Mouse (Mus musculus) heart, adult 9 months (tissue): ENCODE measurements at regions not wholly inside any gene's neighbourhood (a gene's known extent, or its start where the extent isn't known, plus 50 kb on each side); places are given as distances from the start of the nearest gene placed in this dataset.

Source experiments
- DNase-seq, 2 experiments: peaks; one replicate each; pipeline ENCODE4 v3.0.0; 2022; ENCODE audit warnings: low spot score in 2 of 2

DNA sequence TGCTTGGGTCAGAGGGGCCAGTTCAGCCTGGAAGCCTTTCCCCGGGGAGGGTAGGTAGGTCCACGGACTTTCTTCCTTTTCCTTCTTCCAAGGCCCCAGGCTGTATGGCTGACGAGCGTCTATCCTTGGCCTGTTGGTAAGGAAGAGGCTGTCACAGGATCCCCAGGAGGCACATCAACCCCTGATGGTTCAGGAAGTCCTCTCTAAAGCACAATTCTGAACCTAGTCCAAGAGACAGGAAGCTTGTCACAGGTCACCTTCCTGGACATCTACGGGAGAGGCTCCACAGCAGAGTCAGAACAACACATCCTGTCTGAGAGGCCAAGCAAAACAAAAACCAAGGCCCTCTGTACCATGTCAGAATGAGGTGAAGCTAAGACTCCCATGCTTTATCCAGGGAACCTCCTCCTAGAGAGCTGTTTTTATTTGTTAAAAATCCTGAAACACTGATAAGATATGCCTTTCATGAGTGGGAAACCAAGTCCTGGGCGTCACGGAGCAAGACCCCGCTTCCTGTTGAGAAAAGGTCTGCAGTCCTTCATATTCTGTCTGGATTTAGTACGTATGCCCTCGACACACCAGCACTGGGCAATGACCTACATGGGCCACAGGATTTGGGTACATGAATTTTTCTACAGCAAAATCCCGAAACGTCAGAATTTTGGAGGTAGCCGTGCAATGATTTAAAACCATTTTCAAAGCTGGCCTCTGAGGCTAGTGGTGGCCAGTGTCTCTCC lies 52.0 kb upstream of the Snrk start:
- DNase-seq, result peak; percentile 79 to 95

DNA sequence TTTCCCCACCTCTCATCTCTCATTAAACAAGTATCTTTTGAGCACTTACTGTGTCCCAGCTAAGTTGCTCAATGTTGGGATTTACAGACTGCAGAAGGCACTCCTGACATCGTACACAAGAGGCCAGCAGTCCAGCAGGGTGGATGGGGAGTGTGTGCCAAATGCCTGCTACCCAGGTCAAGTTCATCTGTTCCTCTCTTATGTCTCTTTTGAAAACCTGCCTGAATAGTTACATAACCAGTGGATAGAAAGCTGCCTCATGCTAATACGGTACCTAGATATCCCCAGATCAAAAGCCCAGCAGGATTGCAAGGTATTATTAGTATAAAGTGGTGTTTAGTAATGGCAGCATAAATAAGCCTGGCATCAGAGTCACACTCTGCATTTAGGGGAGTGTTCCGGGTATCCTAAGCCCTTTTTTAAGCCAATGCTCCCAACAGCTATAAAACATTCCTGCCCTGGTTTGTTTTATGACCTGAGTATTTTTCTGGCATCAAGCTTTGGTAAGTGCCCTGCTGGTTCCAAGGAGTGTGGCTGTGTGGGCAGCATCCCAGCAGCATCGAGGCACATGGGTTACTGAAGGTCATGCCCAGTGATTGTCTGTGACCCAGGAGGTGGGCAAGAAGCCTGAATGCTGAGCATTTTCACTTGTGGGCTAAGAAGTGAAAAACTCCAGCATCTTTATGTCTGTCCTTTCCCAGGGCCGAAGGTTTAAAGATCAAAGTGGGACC lies 59.1 kb upstream of the Pomgnt2 start:
- peak; percentile 34 to 49 for DNase-seq

DNA sequence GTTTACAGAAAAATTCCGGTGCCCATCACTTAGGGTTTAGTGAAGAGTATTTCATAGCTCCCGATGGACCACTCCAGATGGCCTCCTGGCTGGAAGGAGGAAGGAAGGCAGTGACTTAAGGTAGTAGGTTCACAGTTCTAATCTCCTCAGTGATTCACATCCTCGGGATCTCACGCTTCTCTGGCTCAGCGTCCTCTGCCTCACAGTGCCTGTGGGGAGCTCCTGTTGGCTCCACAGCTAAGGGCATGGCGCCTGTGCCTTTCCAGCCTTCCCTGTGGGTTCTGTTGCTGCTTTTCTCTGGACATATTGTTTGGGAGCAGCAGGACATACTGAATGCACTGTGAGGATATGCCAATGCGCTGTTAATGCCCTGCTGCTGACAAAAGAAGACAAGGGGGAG lies 54.8 kb upstream of the Pomgnt2 start:
- no peak for DNase-seq

DNA sequence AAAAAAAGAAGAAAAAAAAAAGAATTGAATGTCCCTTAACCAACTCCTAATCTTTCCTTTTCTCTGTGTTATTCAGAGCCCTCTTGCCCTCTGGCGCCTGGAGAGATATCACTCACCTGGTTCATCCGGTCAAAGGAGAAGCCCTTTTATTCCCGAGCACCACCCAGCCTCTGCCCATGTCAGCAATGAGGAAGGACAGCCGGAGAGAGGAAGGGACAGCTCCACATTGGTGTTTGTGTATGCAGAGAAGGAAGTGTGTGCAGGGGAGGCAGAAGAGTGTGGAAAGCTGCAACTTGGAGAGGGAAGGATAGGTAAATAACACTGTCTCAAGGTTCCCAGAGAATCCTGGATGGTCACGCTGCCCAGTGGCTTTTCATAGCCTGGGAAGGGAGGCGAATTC lies 54.2 kb upstream of the Pomgnt2 start:
- DNase-seq, result no peak

DNA sequence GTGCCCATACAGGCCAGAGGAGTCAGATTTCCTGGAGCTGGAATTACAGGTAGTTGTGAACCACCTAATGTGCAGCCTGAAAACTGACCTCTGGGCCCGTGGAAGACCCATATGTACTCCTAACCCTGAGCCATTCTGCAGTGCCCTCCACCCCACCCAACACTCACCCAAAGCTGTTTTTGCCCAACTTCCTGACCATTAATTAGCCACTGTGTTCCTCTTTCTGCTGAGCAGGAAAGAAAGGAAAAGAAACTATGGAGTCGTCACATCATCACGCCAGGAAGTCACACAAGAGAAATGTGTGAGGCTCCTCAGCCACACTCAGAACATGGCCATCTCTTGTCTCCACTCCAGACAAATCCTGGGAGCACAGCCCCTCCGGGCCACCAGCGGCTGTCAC lies 52.1 kb upstream of the Pomgnt2 start:
- DNase-seq, result no peak

DNA sequence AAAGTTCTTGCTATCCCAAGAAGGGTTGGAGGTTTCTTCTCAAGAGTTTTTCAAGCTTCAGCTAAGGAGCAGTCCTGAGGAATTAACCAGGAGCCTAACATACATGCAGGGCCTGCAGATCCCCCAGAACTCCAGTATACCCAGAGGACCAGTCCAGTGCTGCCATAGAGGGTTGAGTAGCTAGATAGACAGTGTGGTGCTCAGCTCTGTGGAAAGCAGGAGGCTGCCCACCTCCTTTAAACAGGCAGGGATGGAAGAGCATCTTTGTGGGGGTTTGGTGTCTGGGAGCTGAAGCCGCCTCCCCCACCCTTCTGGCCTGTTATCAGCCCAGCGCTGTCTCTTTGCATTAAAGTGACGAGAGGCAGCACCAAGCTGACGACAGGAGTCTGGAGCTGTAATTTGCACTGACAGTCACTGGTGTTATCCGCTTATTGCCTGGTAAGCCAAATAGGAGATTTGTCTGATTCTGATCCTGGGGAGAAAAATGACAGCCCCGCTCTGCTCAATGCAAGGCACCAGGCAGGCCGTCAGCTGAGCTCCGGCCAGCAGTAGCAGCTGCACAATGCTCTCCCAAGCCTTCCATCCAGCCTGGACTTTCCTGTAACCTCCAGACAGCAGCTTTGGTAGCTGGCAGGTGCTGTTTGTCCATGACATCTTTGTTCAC lies 51.2 kb upstream of the Pomgnt2 start:
- DNase-seq, result no peak
